Mouse (Mus musculus): ENCODE measurements around the gene Vsig4.
"Not testable (repeated sequence)": the region's sequence is repeated elsewhere in the genome, so short reads cannot be mapped to it uniquely, and the experiment has no call there.

Gene Vsig4

DNA sequence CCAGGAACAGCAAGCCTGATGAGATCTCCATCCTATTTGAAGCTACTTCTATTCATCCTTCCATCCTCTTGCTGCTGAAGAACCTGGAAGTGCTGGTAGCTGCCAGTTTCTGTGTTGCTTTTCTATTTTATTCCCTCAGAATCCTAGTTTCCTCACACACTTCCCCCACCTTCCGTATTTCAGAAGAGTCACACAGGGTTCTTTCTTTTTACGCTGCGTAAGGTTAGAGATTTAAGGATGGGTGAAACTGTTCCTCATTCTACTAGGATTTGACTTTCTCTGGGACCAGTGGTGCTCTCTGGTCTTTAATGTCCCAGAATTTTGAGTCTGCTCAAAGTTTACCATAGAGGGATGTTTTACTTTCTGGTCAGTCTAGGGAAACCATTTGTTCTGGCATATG, at the start of gene Vsig4:
Gene Vsig4 (minus strand): TSS at position 101 of the 400 bp plus-strand sequence.
- no peak for DNase-seq (ENCODE audit: low read depth, low spot score)

DNA sequence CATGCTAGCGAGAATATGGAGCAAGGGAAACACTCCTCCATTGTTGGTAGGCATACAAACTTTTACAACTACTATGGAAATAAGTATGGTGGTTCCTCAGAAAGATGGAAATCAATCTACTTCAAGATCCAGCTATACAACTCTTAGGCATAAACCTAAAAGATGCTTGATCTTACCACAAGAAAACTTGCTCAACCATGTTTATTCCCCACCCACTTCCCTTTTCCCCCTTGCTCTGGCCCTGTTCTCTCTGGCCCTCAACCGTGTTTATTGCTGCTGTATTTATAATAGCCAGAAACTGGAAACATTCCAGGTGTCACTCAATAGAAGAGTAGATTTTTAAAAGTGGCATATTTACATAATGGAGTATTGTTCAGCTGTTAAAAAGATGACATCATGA, 45.9 kb upstream of the Vsig4 start:
- no peak for DNase-seq (ENCODE audit: low read depth, low spot score)

DNA sequence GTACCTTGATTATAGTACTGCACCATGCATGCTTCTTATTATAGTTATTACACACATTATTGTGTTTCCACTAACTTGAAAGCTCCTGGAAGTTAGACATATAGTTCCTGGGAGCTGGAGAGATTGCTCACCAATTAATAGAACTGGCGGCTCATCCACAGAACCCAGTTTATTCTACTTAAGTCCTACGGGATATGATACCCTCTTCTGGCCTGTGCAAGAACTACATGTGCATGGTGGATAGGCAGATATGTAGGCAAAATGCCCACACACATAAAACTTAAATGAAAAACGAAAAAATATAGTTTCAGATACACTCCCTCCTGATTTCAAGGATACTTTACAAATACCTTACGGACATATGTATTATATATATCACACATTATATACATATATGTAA, 36.5 kb upstream of the Vsig4 start:
- peak; percentile 19 for DNase-seq (ENCODE audit: low read depth, low spot score)

DNA sequence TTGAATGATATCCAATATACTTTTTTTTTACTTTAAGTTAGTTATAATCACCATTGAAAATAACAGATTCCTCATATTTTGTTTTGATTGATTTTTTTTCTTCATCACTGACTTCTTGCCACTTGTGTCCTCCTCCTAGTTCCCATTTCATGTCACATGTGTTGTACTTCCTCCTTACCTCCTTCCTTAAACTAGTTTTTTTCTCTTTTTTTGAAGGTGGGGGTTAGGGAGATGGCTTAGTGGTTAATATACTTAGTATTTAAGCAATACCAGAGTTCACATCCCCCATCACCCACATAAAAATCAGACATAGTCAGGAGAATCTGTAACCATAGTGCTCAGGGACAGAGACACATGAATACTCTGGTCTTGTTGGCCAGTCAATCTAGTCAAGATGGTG, 36.7 kb downstream of the Vsig4 start:
- DNase-seq (ENCODE audit: low read depth, low spot score) = no peak

DNA sequence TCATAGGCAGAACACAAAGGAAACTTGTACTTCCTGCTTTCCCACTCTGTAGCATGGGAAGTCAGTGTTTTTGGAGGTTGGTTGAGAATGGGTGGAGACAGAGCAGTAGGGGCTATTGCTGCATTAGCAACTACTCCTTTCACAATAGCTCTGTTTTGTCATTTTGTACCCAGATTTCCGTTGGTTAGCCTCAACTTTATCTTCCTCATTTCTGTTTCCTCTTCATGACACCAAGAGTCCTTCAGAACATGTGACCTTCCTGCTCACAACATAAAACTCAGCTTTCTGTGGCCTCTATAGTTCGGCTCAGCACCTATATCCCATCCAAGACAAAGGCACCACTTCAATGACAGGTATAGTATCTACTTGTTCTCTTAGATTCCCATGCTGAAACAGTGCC, 53.6 kb downstream of the Vsig4 start:
- DNase-seq (ENCODE audit: low read depth, low spot score) = no peak

DNA sequence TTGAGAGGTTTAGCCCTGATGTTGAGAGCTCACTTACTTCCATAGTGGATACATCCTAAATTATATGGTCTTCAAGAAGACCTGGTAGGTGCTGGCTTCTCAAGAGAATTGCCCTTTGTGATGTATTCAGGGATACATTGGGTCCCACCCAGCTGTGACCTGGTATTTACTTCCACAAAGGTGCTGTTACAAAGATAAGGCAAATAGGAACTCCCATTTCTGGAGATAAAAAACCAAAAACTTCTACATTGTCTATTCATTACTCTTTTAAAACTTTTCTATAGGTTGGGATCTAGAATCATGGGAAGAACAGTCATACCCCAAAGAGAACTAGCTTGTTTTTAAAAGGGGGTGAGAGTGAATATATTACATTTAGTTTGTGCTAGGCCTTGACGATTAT, 54.2 kb downstream of the Vsig4 start:
- no peak for DNase-seq (ENCODE audit: low read depth, low spot score)

DNA sequence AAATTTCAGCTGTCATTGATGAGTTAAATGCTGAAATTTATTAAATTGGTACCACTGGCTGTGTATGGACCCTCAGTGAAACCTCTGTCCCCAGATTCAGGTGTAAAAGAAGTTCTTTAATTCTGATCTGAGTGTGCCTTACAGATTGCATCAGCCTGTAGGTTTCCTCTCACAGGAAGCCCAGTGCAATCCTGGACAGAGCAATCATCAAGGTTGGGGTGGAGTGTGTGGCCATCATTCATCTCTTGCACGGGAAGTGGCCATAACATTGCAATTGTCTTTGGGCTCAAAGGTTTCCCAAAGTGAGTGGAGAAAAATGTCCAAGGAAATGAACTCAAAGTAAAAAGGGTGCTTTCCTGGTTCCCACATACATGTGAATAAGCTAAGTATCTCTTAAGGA, 57.5 kb downstream of the Vsig4 start:
- no peak for DNase-seq (ENCODE audit: low read depth, low spot score)

DNA sequence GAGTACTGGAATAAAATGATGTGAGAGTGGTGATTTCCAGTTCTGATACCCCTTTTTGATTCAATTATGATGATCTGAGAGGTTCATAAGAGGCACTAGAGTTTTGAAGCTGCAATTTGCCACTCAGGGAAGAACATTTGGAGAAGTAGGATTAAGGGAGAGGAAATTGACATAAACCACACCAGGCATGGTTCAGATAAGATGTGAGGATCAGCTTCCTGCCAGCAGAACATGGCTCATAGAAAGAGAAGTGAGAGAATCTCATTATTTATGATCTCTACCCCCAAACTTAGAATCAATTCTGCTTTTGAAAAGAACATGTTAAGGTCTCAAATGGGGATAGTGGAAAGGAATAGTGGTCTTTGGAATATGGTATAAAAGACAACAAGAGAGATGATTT, 66.2 kb downstream of the Vsig4 start:
- DNase-seq (ENCODE audit: low read depth, low spot score) = no peak

DNA sequence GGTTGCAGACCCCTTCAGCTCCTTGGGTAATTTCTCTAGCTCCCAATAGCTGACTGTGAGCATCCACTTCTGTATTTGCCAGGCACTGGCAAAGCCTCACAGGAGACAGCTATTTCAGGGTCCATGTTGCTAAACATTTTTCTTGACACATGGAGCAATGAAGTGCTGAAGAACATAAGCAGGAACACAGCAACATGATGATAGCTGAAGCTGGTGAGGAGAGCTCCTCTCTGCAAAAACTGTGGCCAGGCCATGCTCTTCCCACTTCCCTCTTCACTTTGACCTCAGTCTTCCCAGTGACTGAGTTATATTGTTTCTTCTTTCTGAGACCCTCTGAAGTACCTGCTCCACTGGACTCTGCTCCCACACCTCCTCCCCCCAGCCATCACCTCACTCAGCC, 67.8 kb downstream of the Vsig4 start:
- no peak for DNase-seq (ENCODE audit: low read depth, low spot score)

DNA sequence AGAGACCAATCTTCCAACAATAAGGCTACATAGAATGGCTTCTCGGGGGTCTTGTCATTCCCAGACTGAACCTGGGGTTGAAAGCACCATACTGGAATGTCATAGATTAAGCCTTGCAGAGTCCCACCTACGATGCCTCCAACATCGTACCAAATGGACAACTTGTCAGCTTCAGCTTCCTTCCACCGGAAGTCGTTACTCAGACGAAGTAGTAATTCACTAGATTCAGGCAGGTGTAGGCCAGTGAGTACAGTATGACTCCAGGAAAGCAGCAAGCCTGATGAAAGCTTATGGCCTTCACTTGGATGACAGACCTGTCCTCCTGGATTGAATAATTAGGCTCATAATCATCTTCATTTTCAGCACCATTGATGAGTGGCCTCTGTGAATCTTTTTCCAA, 69.0 kb downstream of the Vsig4 start:
- DNase-seq (ENCODE audit: low read depth, low spot score) = no peak

DNA sequence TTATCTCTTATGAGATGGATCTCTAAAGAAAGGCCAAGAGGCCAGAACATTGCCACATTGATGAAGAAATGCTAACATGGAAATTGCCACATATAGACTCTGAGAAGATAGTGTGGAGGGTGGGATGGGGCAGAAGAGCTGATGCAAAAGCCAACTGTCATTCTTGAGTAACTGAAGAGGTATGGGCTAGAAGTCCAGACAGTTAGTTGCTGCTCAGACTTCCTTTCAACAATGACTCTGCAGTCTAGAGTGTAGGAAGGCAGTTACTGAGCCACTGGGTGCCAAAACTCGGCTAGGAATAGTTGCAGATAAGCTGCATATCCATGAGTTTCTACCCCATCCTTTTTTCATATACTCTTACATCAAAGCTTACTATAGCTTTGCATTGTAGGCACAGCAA, 75.2 kb downstream of the Vsig4 start:
- DNase-seq (ENCODE audit: low read depth, low spot score) = no peak

DNA sequence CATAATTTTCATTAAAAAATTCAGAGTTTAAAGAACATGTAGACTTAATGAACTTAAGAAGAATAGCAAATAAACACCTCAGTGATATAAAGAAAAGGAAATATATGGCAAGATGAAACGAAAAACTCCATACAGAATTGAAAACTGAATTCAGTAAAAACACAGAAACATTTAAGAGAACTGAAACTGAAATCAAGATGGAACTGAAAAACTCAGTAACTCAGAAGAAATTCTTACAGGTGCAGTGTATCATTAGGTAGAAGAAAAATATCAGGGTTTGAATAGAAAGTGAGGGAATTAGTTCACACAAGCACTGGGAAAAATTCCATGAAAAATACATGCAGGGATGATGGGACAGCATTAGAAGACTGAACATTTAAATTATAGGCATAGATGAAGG, 86.4 kb downstream of the Vsig4 start:
- peak; percentile 31 for DNase-seq (ENCODE audit: low read depth, low spot score)

DNA sequence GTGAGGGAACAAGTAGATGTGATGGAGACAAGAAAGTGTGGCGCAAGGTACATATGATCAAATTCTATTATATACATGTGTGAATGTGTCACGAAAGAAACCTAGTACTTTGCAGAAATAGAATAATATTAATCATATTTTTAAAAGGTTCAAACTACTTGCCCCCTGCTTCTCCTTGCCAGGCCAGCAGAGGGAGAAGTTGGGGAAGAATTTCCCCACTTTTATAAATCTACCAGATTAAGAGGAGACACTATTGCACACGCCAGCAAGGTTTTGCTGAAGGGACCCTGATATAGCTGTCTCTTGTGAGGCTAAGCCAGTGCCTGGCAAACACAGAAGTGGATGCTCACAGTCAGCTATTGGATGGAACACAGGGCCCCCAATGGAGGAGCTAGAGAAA, 88.1 kb downstream of the Vsig4 start:
- not testable (repeated sequence) for DNase-seq (ENCODE audit: low read depth, low spot score)

Data from A20 (cell line).